Mouse (Mus musculus): ENCODE data around the gene Ndufv2. TPM values are rescaled to one million over a fixed set of nuclear protein-coding genes. Genes with fewer than 3 reads are reported as not detected.

Gene Ndufv2
- polyA plus RNA-seq, 1 experiment from 2014 or later, result 356 TPM

DNA sequence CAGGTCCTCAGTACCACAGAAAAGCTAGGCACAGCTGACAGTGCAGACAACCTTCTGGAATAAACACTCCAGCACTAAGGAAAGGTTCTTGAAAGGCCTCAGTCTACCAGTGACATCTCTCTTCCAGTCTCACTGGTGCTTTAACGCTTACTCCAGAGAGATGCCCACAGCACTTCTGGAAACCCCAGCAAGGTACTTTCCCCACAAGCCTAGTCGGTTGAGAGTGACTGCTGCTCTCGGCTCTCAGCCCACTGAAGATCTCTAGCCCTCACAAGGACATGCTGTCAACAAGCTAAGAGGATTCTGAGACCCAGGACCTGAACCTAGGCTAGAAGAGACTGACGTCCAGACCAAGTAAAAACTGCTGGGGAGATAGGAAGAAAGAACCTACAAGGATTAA, 36.2 kb downstream of the Ndufv2 start:
- Histone ChIP-seq H3K27ac (replicated peaks) (no peak overlapping the region), H3K27me3 (ENCODE audit: control insufficient read depth, insufficient read depth, low read length) (no peaks in the 10 kb centered on the region), H3K9ac (ENCODE audit: low read length) (no peak overlapping the region), H3K4me2 (replicated peaks; ENCODE audit: low read depth) (no peak overlapping the region), H3K4me1 (replicated peaks; ENCODE audit: control insufficient read depth, insufficient read depth) (no peaks in the 10 kb centered on the region), H3K4me3 (ENCODE audit: low read depth, low read length) (no peak overlapping the region), H3K36me3 (ENCODE audit: control insufficient read depth, insufficient read depth, low read length) (no peaks in the 10 kb centered on the region), H3K9me3 (ENCODE audit: control insufficient read depth, low read length) (no peaks in the 10 kb centered on the region)
- WGBS, result 81% methylated on average over 4 of the region's 4 CpGs
- TF ChIP-seq EP300 (optimal IDR thresholded peaks at IDR 0.05), result no peak
- TF ChIP-seq CTCF (IDR thresholded peaks at IDR 0.05; ENCODE audit: low read depth), result no peak
- DNase-seq (ENCODE audit: low spot score), result no peak
- ATAC-seq (ENCODE audit: low FRiP score, low TSS enrichment), result no peak

DNA sequence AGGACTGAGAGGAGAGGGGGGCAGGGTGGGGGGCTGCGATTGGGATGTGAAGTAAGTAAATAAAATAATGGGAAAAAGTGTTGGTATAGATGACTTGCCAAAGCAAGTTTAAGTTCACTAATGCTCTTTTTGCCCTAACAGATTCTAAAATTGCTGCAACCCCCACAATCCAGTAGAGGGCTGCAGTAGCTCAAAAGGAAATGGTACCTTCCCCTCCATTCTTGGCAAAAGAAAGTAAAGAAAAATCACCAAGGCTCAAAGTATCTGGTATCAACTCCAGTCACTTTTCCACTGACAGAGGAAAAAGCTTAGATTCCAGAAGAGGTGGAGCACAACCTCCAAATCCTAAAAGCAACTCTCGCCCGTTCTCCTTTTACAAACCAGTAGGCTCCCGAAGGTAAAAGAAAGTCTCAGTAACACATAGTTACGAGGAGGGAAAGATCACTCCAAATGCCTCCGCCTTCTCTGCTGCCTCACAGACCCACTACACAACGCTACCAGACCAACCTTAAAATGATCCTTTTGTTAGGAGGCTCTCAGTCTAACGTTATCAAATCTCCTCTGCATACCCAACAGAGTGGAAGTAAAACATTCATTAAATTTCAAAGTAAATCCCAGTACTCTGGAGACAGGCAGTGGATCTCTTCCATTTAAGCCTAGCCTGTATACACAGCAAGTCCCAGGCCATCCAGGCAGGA, 40.0 kb downstream of the Ndufv2 start:
- ATAC-seq (ENCODE audit: low FRiP score, low TSS enrichment) (no peak), DNase-seq (ENCODE audit: low spot score) (no peak)
- Histone ChIP-seq H3K4me2 (replicated peaks; ENCODE audit: low read depth) (peak overlapping the region; percentile 17), H3K27me3 (ENCODE audit: control insufficient read depth, insufficient read depth, low read length) (no peaks in the 10 kb centered on the region), H3K27ac (replicated peaks) (no peak overlapping the region), H3K4me1 (replicated peaks; ENCODE audit: control insufficient read depth, insufficient read depth) (no peaks in the 10 kb centered on the region), H3K4me3 (ENCODE audit: low read depth, low read length) (no peak overlapping the region), H3K9ac (ENCODE audit: low read length) (no peak overlapping the region), H3K36me3 (ENCODE audit: control insufficient read depth, insufficient read depth, low read length) (no peaks in the 10 kb centered on the region), H3K9me3 (ENCODE audit: control insufficient read depth, low read length) (no peaks in the 10 kb centered on the region)
- WGBS, result 59% methylated on average over 8 of the region's 8 CpGs
- peak; percentile 59 for TF ChIP-seq CTCF (IDR thresholded peaks at IDR 0.05; ENCODE audit: low read depth)
- no peak for TF ChIP-seq EP300 (optimal IDR thresholded peaks at IDR 0.05)

DNA sequence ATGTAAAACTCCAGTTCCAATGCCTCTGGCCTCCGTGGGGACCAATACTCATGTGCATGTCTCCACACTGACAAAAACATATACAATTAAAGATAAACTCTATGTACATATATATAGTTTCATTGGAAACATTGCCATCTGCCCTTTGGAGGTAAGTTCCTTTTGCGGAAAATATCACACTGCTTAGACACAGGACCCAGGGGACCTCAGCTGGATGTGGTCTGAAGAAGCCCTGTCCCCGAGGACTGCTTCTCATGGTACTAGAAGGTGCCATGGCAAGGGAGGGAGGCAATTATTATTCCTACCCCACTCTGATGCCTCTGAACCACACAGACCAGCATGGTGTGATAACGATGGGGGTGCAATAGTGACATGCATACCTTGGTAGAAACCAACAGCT, 43.2 kb downstream of the Ndufv2 start:
- WGBS, result 90% methylated on average over 4 of the region's 4 CpGs
- no peaks in the 10 kb centered on the region for H3K27me3 ChIP-seq (ENCODE audit: control insufficient read depth, insufficient read depth, low read length)
- H3K9me3 ChIP-seq (ENCODE audit: control insufficient read depth, low read length), result no peaks in the 10 kb centered on the region
- DNase-seq (ENCODE audit: low spot score) (no peak), ATAC-seq (ENCODE audit: low FRiP score, low TSS enrichment) (no peak)
- TF ChIP-seq EP300 (optimal IDR thresholded peaks at IDR 0.05) (no peak), CTCF (IDR thresholded peaks at IDR 0.05; ENCODE audit: low read depth) (no peak)
- no peak overlapping the region for H3K4me2 ChIP-seq (replicated peaks; ENCODE audit: low read depth)
- no peaks in the 10 kb centered on the region for H3K36me3 ChIP-seq (ENCODE audit: control insufficient read depth, insufficient read depth, low read length)
- no peak overlapping the region for H3K27ac ChIP-seq (replicated peaks)
- H3K9ac ChIP-seq (ENCODE audit: low read length), result no peak overlapping the region
- H3K4me1 ChIP-seq (replicated peaks; ENCODE audit: control insufficient read depth, insufficient read depth), result no peaks in the 10 kb centered on the region
- no peak overlapping the region for H3K4me3 ChIP-seq (ENCODE audit: low read depth, low read length)

DNA sequence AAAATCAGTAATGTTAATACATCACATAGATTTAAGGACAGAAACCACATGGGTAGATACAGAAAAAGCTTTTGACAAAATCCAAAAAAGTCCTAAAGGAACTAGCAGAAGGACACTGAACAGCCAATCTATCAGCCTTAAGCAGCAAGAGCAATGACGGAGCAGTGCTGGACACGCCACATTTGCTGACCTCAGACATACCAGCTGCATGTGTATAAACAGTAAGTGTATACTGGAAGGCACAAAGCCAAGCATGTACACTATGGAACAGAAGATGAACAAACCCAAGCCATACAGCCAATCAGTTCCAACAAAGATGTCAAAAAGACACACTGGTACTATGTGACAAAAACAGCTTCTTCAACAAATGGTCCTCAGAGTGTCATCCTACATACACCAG, 44.2 kb downstream of the Ndufv2 start:
- Histone ChIP-seq H3K4me1 (replicated peaks; ENCODE audit: control insufficient read depth, insufficient read depth) (no peaks in the 10 kb centered on the region), H3K9me3 (ENCODE audit: control insufficient read depth, low read length) (no peaks in the 10 kb centered on the region), H3K27me3 (ENCODE audit: control insufficient read depth, insufficient read depth, low read length) (no peaks in the 10 kb centered on the region), H3K9ac (ENCODE audit: low read length) (no peak overlapping the region), H3K27ac (replicated peaks) (no peak overlapping the region), H3K4me2 (replicated peaks; ENCODE audit: low read depth) (no peak overlapping the region), H3K4me3 (ENCODE audit: low read depth, low read length) (no peak overlapping the region), H3K36me3 (ENCODE audit: control insufficient read depth, insufficient read depth, low read length) (no peaks in the 10 kb centered on the region)
- DNase-seq (ENCODE audit: low spot score) (no peak), ATAC-seq (ENCODE audit: low FRiP score, low TSS enrichment) (no peak)
- 49% methylated on average over 2 of the region's 2 CpGs for WGBS
- TF ChIP-seq EP300 (optimal IDR thresholded peaks at IDR 0.05) (no peak), CTCF (IDR thresholded peaks at IDR 0.05; ENCODE audit: low read depth) (no peak)

DNA sequence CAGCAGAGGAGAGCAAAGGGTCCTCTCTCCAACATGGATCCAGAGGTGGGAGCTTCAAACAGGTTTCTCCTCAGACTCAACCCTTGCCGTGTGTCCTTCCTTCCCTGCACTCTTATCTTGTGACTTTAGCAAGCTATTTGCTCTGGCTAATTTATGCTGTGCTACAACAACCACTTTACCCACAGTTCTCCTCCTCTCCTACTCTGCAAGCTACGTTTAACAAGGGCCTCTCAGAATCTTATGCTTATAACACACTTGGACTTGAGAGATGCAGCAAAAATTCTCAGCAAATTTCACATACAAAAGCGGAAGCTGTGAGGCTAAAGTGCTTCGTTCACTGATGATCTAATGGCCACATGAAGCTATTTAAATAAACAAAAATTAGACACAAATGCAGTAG, 48.0 kb downstream of the Ndufv2 start:
- H3K4me1 ChIP-seq (replicated peaks; ENCODE audit: control insufficient read depth, insufficient read depth), result no peaks in the 10 kb centered on the region
- ATAC-seq (ENCODE audit: low FRiP score, low TSS enrichment) (no peak), DNase-seq (ENCODE audit: low spot score) (no peak)
- H3K4me2 ChIP-seq (replicated peaks; ENCODE audit: low read depth), result no peak overlapping the region
- no peaks in the 10 kb centered on the region for H3K27me3 ChIP-seq (ENCODE audit: control insufficient read depth, insufficient read depth, low read length)
- no peak overlapping the region for H3K9ac ChIP-seq (ENCODE audit: low read length)
- H3K36me3 ChIP-seq (ENCODE audit: control insufficient read depth, insufficient read depth, low read length), result no peaks in the 10 kb centered on the region; the same call in 1 of the 2 replicates
- WGBS, result 49% methylated on average over 4 of the region's 4 CpGs
- no peak for TF ChIP-seq EP300 (optimal IDR thresholded peaks at IDR 0.05)
- no peak for TF ChIP-seq CTCF (IDR thresholded peaks at IDR 0.05; ENCODE audit: low read depth)
- no peak overlapping the region for H3K4me3 ChIP-seq (ENCODE audit: low read depth, low read length)
- H3K27ac ChIP-seq (replicated peaks), result no peak overlapping the region
- no peaks in the 10 kb centered on the region for H3K9me3 ChIP-seq (ENCODE audit: control insufficient read depth, low read length)

DNA sequence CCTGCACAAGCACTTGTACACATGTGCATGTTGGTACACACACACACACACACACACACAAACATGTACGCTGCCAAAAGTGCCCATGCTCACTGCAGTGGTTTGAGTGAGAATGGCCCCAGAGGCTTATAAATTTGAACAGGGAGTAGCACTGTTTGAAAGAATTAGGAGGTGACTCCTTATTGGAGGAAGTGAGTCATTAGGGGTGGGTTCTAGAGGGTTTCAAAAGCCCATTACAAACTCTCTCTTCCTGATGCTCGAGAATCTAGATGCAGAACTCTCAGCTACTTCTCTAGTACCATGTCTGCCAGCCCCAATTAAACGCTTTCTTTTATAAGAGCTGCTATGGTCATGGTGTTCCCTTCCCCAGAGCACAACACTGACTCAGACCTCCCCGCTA, 52.6 kb downstream of the Ndufv2 start:
- Histone ChIP-seq H3K27me3 (ENCODE audit: control insufficient read depth, insufficient read depth, low read length) (no peaks in the 10 kb centered on the region), H3K9ac (ENCODE audit: low read length) (no peak overlapping the region), H3K4me1 (replicated peaks; ENCODE audit: control insufficient read depth, insufficient read depth) (no peaks in the 10 kb centered on the region), H3K36me3 (ENCODE audit: control insufficient read depth, insufficient read depth, low read length) (peaks cover 2% of the 10 kb centered on the region; the same call in 1 of the 2 replicates), H3K9me3 (ENCODE audit: control insufficient read depth, low read length) (no peaks in the 10 kb centered on the region), H3K4me3 (ENCODE audit: low read depth, low read length) (no peak overlapping the region), H3K4me2 (replicated peaks; ENCODE audit: low read depth) (no peak overlapping the region), H3K27ac (replicated peaks) (no peak overlapping the region)
- TF ChIP-seq CTCF (IDR thresholded peaks at IDR 0.05; ENCODE audit: low read depth) (no peak), EP300 (optimal IDR thresholded peaks at IDR 0.05) (no peak)
- DNase-seq (ENCODE audit: low spot score) (no peak), ATAC-seq (ENCODE audit: low FRiP score, low TSS enrichment) (no peak)
- 78% methylated on average over 4 of the region's 4 CpGs for WGBS

Measured in stomach, postnatal 0 days (tissue).